Mouse (Mus musculus): ENCODE results near the gene Thsd4.
"Not testable (repeated sequence)": the region's sequence is repeated elsewhere in the genome, so short reads cannot be mapped to it uniquely, and the experiment has no call there.

The Thsd4 gene

GRCm38 (mm10) chr9:59940913-59941884 is 580.6 kb downstream of the Thsd4 start:
- no peak for DNase-seq (ENCODE audit: low read depth)

GRCm38 (mm10) chr9:59939691-59940090 is 582.2 kb downstream of the Thsd4 start:
- no peak for DNase-seq (ENCODE audit: low read depth)

DNA sequence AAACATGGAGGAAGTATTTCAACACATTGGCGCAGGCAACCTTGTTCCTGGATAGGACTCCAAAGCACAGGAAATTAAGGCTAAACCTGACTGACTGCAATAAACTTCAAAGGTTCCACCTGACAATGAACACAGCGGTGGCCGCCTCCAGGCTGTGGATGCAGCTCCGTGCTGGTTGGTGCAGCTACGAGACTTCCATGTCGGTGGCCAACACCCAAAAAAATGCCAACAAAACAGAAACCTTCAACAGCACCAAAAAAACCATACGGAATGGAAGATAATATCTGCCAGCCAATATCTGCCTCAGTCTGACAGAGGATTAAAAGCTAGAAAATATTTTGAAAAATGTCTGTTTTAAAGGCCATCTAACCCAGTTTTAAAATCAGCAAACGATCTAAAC is 583.3 kb downstream of the Thsd4 start:
- DNase-seq (ENCODE audit: low read depth) = no peak

GRCm38 (mm10) chr9:59935866-59936265 is 586.0 kb downstream of the Thsd4 start:
- DNase-seq (ENCODE audit: low read depth) = not testable (repeated sequence)

GRCm38 (mm10) chr9:59930248-59930647 is 591.6 kb downstream of the Thsd4 start:
- DNase-seq (ENCODE audit: low read depth) = no peak
